Mouse (Mus musculus): Measurements from ENCODE around the gene Cdk5rap3. TPM values are rescaled to one million over a fixed set of nuclear protein-coding genes. Genes with fewer than 3 reads are reported as not detected.
A peak's percentile ranks its signal among the peaks of the same experiment; 100 is the strongest.

Cdk5rap3 gene
- polyA plus RNA-seq, 1 experiment from 2014 or later = 76.2 TPM

DNA sequence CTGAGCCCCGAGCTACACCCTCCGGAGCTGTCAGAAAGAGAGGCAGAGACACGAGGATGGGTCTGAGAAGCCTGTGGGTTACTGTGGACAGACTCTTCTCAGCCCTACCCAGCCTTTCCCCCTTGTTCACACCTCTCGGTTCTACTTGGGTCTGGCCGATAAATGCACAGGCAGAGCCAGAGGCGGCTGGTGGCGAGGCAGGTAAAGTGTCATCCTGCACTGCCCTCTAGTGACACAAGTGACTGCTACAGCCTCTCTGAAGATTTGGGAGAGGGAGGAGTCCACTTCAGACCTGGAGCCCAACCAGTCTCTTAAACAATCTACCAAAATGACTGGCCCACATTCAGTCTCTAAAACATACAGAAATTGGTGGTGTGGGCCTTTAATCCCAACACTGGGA, 6.3 kb downstream of the Cdk5rap3 start:
- Histone ChIP-seq H3K9me3 (no peaks in the 10 kb centered on the region), H3K9ac (no peak overlapping the region), H3K27ac (no peak overlapping the region), H3K4me2 (no peak overlapping the region), H3K27me3 (no peaks in the 10 kb centered on the region), H3K36me3 (peaks cover 55% of the 10 kb centered on the region), H3K4me3 (no peak overlapping the region), H3K4me1 (peaks cover 4% of the 10 kb centered on the region)
- ATAC-seq (ENCODE audit: insufficient number of reproducible peaks, low FRiP score, low TSS enrichment, low read depth) = no peak
- WGBS = 29% methylated on average over 7 of the region's 7 CpGs

DNA sequence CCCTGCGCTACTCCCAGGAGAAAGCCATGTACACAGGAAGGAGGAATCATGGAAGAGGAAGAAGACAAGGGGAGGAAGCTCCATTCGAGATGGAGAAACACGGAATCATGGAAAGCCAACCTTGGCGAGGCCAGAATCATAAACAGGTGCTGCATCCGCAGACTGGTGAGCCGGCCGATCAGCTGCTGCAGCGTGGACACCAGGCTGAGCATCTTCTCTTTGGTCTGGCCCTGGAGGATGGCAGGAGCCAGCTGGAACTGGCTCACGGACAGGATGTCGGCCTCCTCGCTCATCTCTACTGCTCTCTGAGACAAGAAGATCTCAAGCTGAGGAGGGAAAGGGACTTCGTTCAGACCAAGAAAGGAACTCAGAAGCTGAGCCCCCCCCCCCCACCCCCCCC, 7.7 kb downstream of the Cdk5rap3 start:
- Histone ChIP-seq H3K27ac (no peak overlapping the region), H3K4me1 (no peaks in the 10 kb centered on the region), H3K4me2 (no peak overlapping the region), H3K9me3 (no peaks in the 10 kb centered on the region), H3K4me3 (no peak overlapping the region), H3K27me3 (no peaks in the 10 kb centered on the region), H3K36me3 (peaks cover 55% of the 10 kb centered on the region), H3K9ac (no peak overlapping the region)
- no peak for ATAC-seq (ENCODE audit: insufficient number of reproducible peaks, low FRiP score, low TSS enrichment, low read depth)
- WGBS = 85% methylated on average over 12 of the region's 12 CpGs

DNA sequence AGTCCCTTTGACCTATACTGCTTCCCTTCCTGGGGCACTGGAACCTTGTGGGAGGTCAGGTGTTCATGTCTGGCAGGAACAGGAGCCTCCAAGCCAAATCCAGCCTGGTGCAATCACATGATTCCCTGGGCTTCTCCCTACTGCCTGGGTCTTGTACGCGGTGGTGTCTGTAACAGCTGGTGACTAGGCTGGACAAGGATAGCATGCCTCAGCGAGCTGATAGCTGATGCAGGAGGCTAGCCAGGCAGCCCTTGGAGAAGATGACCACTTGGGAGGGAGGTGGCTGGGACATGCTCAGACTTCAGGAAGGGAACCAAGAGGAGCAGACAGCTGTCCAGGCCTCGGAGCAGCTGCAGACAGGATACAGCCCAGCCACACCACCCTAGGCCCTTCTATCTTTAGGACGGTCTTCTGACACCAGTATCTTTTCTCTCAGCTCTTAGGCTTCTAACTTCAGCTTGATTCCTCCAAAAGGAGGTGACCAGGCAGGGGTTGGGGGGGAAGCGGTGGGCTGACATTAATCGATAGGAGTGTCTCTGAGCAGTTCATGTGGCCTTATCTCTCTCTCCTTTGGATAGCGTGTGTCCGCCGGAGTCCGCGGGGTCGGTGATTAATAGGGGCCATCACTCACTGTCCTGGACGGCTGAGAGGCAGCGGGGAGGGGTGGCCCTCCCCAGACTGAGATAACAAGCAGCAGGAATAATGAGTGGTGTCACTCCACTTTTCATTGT, 9.7 kb downstream of the Cdk5rap3 start:
- peak; percentile 61; the same call in 1 of the 2 replicates for ATAC-seq (ENCODE audit: insufficient number of reproducible peaks, low FRiP score, low TSS enrichment, low read depth)
- Histone ChIP-seq H3K4me1 (peaks cover 9% of the 10 kb centered on the region), H3K27me3 (0 out of 2 replicates have a peak, but pooled peaks cover 4% of the 10 kb centered on the region), H3K9ac (no peak overlapping the region), H3K27ac (peak overlapping the region; percentile 17; the same call in 1 of the 2 replicates), H3K9me3 (no peaks in the 10 kb centered on the region), H3K4me3 (no peak overlapping the region), H3K36me3 (peaks cover 48% of the 10 kb centered on the region), H3K4me2 (no peak overlapping the region)
- WGBS = 46% methylated on average over 15 of the region's 15 CpGs

DNA sequence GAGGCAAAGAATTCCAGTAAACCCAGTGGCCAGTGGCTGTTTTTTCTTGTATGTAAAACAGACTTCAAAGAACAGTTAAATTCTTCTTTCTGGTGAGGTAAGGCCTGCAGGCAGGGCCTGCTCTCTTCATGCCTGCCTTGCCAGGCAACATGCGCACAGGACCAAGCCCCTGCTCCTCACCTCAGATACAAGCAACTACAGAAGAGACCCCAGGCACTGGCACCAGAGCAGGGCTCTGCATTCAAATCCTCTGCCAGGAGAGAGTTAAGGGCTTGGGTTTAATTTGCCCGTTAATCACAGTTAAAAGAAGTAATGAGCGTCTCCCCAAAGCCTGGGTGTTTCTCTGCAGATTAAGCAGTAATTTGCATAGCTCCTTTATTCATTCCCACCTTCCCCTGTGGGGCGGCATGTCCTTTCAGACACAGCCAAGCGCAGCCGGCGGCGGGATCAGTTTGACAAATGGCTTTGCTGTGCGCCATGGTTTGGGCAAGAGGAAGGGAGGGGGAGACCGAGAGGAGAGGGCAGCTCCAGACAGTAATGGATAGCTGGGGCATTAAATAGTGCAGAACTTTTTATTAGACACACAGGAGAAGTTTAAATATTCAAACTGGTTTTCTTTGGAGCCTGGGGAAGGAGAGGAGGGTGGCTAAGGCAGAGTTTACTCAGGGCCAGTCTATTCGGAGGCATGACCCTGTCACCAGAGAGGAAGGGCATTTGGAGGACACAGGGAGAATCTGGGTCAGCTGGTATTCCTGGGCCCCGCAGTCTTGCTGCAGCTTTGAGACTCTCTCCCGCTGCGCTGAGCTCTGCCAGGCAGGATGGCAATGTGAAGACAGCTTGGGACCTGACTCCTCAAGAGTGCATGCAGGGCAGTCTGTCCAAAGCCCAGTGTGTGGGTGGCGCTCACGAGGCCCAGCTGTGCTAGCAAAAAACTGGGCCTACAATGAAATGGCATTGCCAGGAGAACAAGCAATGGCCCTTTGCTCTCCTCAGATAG, 13.4 kb downstream of the Cdk5rap3 start:
- H3K27me3 ChIP-seq = 0 out of 2 replicates have a peak, but pooled peaks cover 4% of the 10 kb centered on the region
- H3K4me2 ChIP-seq = no peak overlapping the region
- 24% methylated on average over 16 of the region's 16 CpGs for WGBS
- H3K4me1 ChIP-seq = peaks cover 12% of the 10 kb centered on the region
- H3K4me3 ChIP-seq = no peak overlapping the region
- peak overlapping the region; percentile 33; the same call in 1 of the 2 replicates for H3K27ac ChIP-seq
- H3K36me3 ChIP-seq = peaks cover 17% of the 10 kb centered on the region
- H3K9ac ChIP-seq = no peak overlapping the region
- no peak for ATAC-seq (ENCODE audit: insufficient number of reproducible peaks, low FRiP score, low TSS enrichment, low read depth)
- H3K9me3 ChIP-seq = no peaks in the 10 kb centered on the region

DNA sequence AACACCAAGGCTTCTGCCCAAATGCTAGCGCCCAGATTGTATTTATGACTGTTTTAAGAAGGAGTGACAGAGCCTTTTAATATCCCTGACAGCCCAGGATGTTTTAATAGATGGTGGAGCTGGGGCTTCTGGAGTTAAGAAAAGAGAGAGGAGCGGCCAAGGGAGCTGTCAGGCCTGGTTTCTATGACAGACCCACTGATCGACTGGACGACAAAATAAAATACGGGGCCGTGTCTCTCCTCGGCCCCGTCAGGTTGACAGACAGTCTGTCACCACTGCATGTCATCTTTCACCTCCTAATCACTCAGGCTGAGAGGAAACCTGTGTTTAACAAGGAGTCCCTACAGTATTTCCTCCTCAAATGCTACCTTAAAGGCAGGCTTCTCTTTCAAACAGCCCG, 15.0 kb downstream of the Cdk5rap3 start:
- H3K4me3 ChIP-seq = no peak overlapping the region
- WGBS = 53% methylated on average over 9 of the region's 9 CpGs
- no peak overlapping the region for H3K9ac ChIP-seq
- no peak for ATAC-seq (ENCODE audit: insufficient number of reproducible peaks, low FRiP score, low TSS enrichment, low read depth)
- H3K9me3 ChIP-seq = no peaks in the 10 kb centered on the region
- no peak overlapping the region for H3K27ac ChIP-seq
- H3K4me1 ChIP-seq = peaks cover 12% of the 10 kb centered on the region
- no peak overlapping the region for H3K4me2 ChIP-seq
- H3K36me3 ChIP-seq = 0 out of 2 replicates have a peak, but pooled peaks cover 3% of the 10 kb centered on the region
- H3K27me3 ChIP-seq = 0 out of 2 replicates have a peak, but pooled peaks cover 4% of the 10 kb centered on the region

DNA sequence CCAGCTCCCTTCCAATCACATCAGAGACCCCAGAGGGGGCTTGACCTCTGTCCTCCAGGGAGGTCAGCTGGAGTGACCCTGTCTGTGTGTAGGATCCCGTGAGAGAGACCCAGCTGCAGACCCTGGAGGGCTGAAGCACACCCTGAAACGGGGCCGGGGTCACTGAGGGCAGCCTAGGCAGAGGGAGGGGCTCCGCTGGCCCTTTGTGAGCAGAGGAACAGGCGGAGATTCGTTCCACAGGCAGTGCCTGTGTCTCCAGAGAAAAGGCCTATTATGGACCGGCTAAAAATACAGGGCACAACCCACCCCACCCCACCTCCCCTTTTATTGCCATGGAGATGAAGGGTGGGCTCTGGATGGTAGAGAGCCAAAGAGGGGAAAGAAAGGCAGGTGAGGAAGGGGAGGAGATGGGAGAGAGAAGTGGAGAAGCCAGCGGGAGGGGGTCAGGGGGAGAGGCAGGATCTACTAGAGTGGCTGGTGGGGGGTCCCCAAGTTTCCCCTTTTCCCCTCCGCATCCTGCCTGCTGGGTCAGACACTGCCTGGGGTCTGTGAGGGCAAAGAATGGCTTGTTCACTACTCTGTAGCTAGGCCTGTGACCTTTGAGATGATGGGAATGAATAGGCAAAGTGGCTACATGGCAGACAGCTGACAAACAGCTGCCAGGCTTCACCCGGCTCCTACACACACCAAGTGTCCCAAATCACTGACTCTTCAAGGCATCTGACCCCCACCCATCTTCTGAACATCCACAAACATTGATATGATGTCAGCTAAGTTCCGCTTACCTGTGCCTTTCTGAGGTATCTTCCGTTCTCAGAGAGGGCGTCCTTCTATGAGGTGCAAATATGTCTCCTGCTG, 16.6 kb downstream of the Cdk5rap3 start:
- no peak overlapping the region for H3K4me2 ChIP-seq
- no peaks in the 10 kb centered on the region for H3K36me3 ChIP-seq
- 0 out of 2 replicates have a peak, but pooled peaks cover 4% of the 10 kb centered on the region for H3K27me3 ChIP-seq
- H3K4me3 ChIP-seq = no peak overlapping the region
- ATAC-seq (ENCODE audit: insufficient number of reproducible peaks, low FRiP score, low TSS enrichment, low read depth) = no peak
- H3K4me1 ChIP-seq = peaks cover 12% of the 10 kb centered on the region
- 42% methylated on average over 13 of the region's 13 CpGs for WGBS
- no peak overlapping the region for H3K9ac ChIP-seq
- no peaks in the 10 kb centered on the region for H3K9me3 ChIP-seq
- H3K27ac ChIP-seq = no peak overlapping the region

DNA sequence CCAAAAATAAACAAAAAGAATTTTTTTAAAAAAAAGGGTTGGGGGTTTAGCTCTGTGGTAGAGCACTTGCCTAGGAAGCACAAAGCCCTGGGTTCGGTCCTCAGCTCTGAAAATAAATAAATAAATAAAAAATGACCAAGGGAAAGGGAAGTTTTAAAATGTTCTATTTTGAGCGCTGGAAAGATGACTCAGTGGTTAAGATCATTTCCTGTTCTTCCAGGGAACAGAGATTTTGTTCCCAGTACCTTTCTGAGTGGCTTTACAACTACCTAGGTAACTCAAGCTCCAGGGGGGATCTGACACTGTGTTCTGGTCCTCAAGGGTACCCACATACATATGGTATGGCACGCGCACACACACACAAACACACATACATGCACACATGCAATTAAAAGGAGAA, 20.4 kb downstream of the Cdk5rap3 start:
- no peak for ATAC-seq (ENCODE audit: insufficient number of reproducible peaks, low FRiP score, low TSS enrichment, low read depth)
- 75% methylated on average over 4 of the region's 4 CpGs for WGBS

DNA sequence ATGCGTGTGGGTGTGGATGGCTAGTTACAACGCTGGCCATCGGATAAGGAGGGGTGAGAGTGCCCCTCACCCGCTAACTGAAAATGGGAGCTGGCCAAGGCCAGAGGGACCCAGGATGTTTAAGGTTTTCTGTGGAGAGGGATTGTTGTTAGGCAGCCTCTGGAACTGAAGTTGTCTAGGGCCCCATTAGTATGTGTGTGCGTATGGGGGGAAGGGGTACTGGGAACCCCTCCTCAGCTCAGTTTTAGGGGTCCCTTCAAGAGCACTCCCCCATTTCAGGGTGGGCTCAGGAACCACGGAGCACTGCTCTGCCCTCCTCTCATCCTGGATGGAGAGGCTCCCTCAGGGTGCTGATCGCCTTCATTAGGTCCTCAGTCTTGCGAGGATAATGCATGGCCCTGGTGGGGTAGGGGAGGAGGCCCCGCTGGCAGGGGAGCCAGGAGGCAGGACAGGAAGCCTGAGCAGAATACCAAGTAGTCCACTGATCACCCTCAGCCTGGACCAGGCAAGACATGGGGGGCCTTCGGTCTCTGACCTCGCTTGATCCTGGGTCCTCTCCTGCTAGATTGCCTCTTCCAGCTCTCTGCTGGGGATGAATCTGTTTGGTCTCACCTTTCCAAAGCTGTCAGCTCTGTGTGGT, 23.0 kb downstream of the Cdk5rap3 start:
- ATAC-seq (ENCODE audit: insufficient number of reproducible peaks, low FRiP score, low TSS enrichment, low read depth) = no peak

More for the DNA sequence above, 20.4 kb downstream of the Cdk5rap3 start:
- Histone ChIP-seq H3K4me3 (no peak overlapping the region), H3K4me2 (no peak overlapping the region), H3K27me3 (no peaks in the 10 kb centered on the region), H3K9ac (0 out of 2 replicates have a peak overlapping the region, but pooled peaks have one; percentile 1), H3K9me3 (no peaks in the 10 kb centered on the region), H3K27ac (no peak overlapping the region), H3K36me3 (no peaks in the 10 kb centered on the region), H3K4me1 (peaks cover 4% of the 10 kb centered on the region; the same call in 1 of the 2 replicates)

DNA sequence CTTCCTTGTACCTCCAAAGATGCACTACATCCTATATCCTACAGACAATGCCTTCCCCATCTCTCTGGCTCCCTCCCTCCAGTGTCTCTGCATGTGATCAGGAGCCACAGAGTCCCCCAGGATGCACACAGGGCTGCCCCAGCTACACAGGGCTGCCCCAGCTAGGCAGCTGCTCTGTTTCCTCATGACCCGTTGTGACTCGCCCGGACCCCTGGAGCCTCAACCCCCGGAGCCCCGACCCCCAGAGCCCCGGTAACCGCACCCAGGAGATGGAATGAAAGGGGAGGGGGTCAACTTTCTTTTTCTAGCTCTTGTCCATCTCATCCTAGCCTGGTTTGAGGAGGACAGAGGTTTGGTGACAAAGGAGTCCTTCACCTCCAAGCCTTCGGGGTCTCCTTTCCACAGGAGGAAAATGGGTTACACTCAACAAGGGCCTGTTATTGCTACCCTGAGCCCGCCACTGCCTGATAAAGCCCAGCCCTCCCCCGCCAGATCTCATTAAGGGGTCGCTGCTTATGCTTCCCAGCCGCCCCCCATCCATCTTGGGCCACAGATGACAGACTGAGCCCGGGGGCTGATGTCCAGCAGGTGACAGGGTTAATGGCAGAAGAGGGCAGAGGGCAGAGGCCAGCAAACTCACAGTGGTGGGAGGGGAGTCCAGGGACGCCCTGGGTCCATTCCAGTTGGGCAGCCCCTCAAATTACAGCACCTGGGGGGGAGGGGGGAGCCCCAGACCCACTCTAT, 24.3 kb downstream of the Cdk5rap3 start:
- Histone ChIP-seq H3K9me3 (no peaks in the 10 kb centered on the region), H3K4me1 (no peaks in the 10 kb centered on the region), H3K4me2 (no peak overlapping the region), H3K4me3 (no peak overlapping the region), H3K27ac (no peak overlapping the region), H3K36me3 (no peaks in the 10 kb centered on the region), H3K27me3 (no peaks in the 10 kb centered on the region), H3K9ac (no peak overlapping the region)
- no peak for ATAC-seq (ENCODE audit: insufficient number of reproducible peaks, low FRiP score, low TSS enrichment, low read depth)
- WGBS = 33% methylated on average over 14 of the region's 14 CpGs

More for the DNA sequence above, 23.0 kb downstream of the Cdk5rap3 start:
- no peaks in the 10 kb centered on the region for H3K4me1 ChIP-seq
- no peak overlapping the region for H3K4me3 ChIP-seq
- no peak overlapping the region for H3K9ac ChIP-seq
- H3K27me3 ChIP-seq = no peaks in the 10 kb centered on the region
- no peaks in the 10 kb centered on the region for H3K36me3 ChIP-seq
- H3K27ac ChIP-seq = no peak overlapping the region
- WGBS = 68% methylated on average over 11 of the region's 11 CpGs
- no peak overlapping the region for H3K4me2 ChIP-seq
- no peaks in the 10 kb centered on the region for H3K9me3 ChIP-seq

DNA sequence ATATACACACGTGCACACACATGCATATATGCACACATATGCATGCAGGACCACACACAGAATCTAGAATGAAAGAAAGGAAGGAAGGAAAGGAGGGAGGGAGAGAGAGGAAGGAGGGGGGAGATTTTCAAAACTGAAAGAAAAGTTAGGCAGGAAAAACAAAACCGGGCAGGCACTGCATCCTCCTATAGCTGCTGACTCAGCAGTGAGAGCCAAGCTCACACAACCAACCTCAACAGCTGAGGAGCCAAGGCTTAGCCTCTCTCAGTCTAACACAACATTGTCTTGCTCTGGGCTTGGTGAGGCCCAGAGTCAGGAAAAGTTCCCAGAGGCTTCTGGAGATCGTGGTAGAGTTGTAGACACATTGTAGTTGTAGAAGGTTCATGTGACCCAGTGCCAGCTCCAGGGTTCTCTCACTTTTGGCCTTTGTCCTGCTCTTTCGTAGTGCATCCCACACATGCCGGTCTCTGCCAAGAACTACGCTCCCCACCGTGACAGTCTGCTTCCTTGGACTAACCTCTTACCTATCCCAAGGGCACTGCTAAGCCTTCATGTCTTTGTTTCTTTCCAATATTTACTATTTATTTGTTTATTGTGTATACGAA, 29.3 kb downstream of the Cdk5rap3 start:
- no peak overlapping the region for H3K9ac ChIP-seq
- ATAC-seq (ENCODE audit: insufficient number of reproducible peaks, low FRiP score, low TSS enrichment, low read depth) = no peak
- no peaks in the 10 kb centered on the region for H3K36me3 ChIP-seq
- no peaks in the 10 kb centered on the region for H3K27me3 ChIP-seq
- H3K4me1 ChIP-seq = no peaks in the 10 kb centered on the region
- no peaks in the 10 kb centered on the region for H3K9me3 ChIP-seq
- WGBS = 84% methylated on average over 8 of the region's 8 CpGs
- no peak overlapping the region for H3K4me2 ChIP-seq
- H3K27ac ChIP-seq = no peak overlapping the region
- no peak overlapping the region for H3K4me3 ChIP-seq
